Mouse (Mus musculus) retina, adult 2 months (tissue): ENCODE measurements at regions not wholly inside any gene's neighbourhood (a gene's known extent, or its start where the extent isn't known, plus 50 kb on each side); places are given as distances from the start of the nearest gene placed in this dataset.

Experiments
- DNase-seq: peaks from one replicate; pipeline ENCODE4 v3.0.0-alpha.2; 2012; ENCODE audit warnings: low read depth, low spot score

- no peak for DNase-seq
Observed at GRCm38 (mm10) chr7:40742553-40743151, 155.5 kb upstream of the Vstm2b start.

GRCm38 (mm10) chr7:40751779-40752178 is 146.3 kb upstream of the Vstm2b start:
- DNase-seq, result no peak

GRCm38 (mm10) chr7:40752195-40752594 is 145.9 kb upstream of the Vstm2b start:
- no peak for DNase-seq

GRCm38 (mm10) chr7:40753490-40753889 is 144.6 kb upstream of the Vstm2b start:
- DNase-seq, result no peak

GRCm38 (mm10) chr7:40762520-40762919 is 135.6 kb upstream of the Vstm2b start:
- no peak for DNase-seq

- DNase-seq, result no peak
Observed at GRCm38 (mm10) chr7:40766142-40766541, 132.0 kb upstream of the Vstm2b start.

- no peak for DNase-seq
Observed at GRCm38 (mm10) chr7:40776220-40776619, 121.9 kb upstream of the Vstm2b start.

- DNase-seq, result no peak
Observed at GRCm38 (mm10) chr7:40784906-40785305, 113.2 kb upstream of the Vstm2b start.

- DNase-seq, result no peak
Observed at GRCm38 (mm10) chr7:40786758-40787157, 111.4 kb upstream of the Vstm2b start.

- no peak for DNase-seq
Observed at GRCm38 (mm10) chr7:40788486-40788885, 109.6 kb upstream of the Vstm2b start.

GRCm38 (mm10) chr7:40794458-40795207 is 103.5 kb upstream of the Vstm2b start:
- DNase-seq, result no peak

- DNase-seq, result no peak
Observed at GRCm38 (mm10) chr7:40799794-40800193, 98.3 kb upstream of the Vstm2b start.

- DNase-seq, result no peak
Observed at GRCm38 (mm10) chr7:40801291-40801690, 96.8 kb upstream of the Vstm2b start.

- no peak for DNase-seq
Observed at GRCm38 (mm10) chr7:40805211-40805610, 92.9 kb upstream of the Vstm2b start.

GRCm38 (mm10) chr7:40805866-40806265 is 92.3 kb upstream of the Vstm2b start:
- DNase-seq, result no peak

- DNase-seq, result no peak
Observed at GRCm38 (mm10) chr7:40812952-40813351, 85.2 kb upstream of the Vstm2b start.

- no peak for DNase-seq
Observed at GRCm38 (mm10) chr7:40825141-40825742, 72.9 kb upstream of the Vstm2b start.

- DNase-seq, result no peak
Observed at GRCm38 (mm10) chr7:40829526-40829925, 68.6 kb upstream of the Vstm2b start.

GRCm38 (mm10) chr7:40831583-40831982 is 66.5 kb upstream of the Vstm2b start:
- DNase-seq, result no peak

GRCm38 (mm10) chr7:40842344-40842992 is 55.7 kb upstream of the Vstm2b start:
- no peak for DNase-seq

GRCm38 (mm10) chr7:40846512-40846911 is 51.6 kb upstream of the Vstm2b start:
- no peak for DNase-seq
